In the genomic region with DNA sequence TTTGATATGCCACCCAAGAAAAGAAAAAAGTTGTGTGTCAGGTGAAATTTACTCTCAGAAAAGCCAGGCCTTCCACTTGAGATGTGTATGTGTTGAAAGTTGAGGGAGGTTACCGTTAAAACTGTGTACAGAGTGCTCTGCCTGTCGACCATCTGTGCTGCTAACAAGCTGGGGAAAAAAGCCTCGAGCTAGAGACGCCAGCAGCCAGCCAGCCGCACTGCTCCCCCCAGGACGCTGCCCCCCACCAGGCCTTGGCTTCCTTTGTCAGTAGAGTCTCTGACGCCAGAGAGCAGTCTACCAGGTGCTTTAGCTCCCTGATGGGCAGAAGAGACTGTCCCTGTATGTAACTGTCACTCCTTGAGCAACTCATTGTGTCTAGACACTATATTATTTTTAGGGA, we compare ENCODE assay signal across 10 mouse cellular contexts. TPM values are rescaled to one million over a fixed set of nuclear protein-coding genes. Genes with fewer than 3 reads are reported as not detected.
DNase-seq lines count a peak whose midpoint lies in the region; ATAC-seq lines count a peak whose summit lies in the region.
"Had no signal": no experiment of that assay in that cellular context is flagged by ENCODE, and none has a peak within 500 bp of the region (broad histone marks: within the 10 kb centered on the region; RNA-seq: fewer than 3 reads in every experiment).

No protein-coding gene starts in this region.

- intact Hi-C loops in heart, postnatal 10 days (cut with DNase I) = no loop called here

- H3K27ac ChIP-seq in hindbrain, embryonic 16.5 days (ENCODE audit: low read depth, low read length) = no peak overlapping the region
- H3K27ac ChIP-seq in heart, embryonic 12.5 days (ENCODE audit: poor library complexity, severe bottlenecking) = no peak overlapping the region

- H3K4me3 ChIP-seq in hindbrain, embryonic 16.5 days (ENCODE audit: low read length) = no peak overlapping the region
- H3K4me3 ChIP-seq in heart, embryonic 12.5 days = no peak overlapping the region

- no peaks in the 10 kb centered on the region for H3K9me3 ChIP-seq in hindbrain, embryonic 16.5 days (ENCODE audit: control insufficient read depth, low read length)
- no peaks in the 10 kb centered on the region for H3K9me3 ChIP-seq in heart, embryonic 12.5 days (replicated peaks)

- H3K36me3 ChIP-seq in hindbrain, embryonic 16.5 days (ENCODE audit: control insufficient read depth, insufficient read depth, low read length) = peaks cover 15% of the 10 kb centered on the region
- peaks cover 22% of the 10 kb centered on the region for H3K36me3 ChIP-seq in heart, embryonic 12.5 days

- no peak overlapping the region for H3K4me2 ChIP-seq in hindbrain, embryonic 16.5 days (ENCODE audit: low read length)
- no peak overlapping the region for H3K4me2 ChIP-seq in heart, embryonic 12.5 days

- H3K27me3 ChIP-seq in hindbrain, embryonic 16.5 days (replicated peaks; ENCODE audit: control insufficient read depth, insufficient read depth, low read length) = no peaks in the 10 kb centered on the region
- H3K27me3 ChIP-seq in heart, embryonic 12.5 days (replicated peaks) = no peaks in the 10 kb centered on the region

- no peak overlapping the region for H3K9ac ChIP-seq in hindbrain, embryonic 16.5 days (ENCODE audit: low read depth, low read length)
- H3K9ac ChIP-seq in heart, embryonic 12.5 days = no peak overlapping the region

- peak; percentile 6 for DNase-seq in embryo, embryonic 10 days (ENCODE audit: low spot score)
- DNase-seq in embryo, embryonic 10.5 days (ENCODE audit: low spot score) = no peak
- DNase-seq in cerebellum, postnatal 25 days = peak; percentile 66 to 82
- DNase-seq in right cerebral cortex, postnatal 4 days = peak; percentile 37
- no peak for DNase-seq in kidney, postnatal 25 days
- DNase-seq in heart, postnatal 10 days = no peak
- DNase-seq: kidney, adult 2 months; lung, adult 2 months had no signal

- WGBS in hindbrain, embryonic 16.5 days = 7% methylated on average over 7 of the region's 7 CpGs
- WGBS in heart, embryonic 12.5 days = 24% methylated on average over 7 of the region's 7 CpGs

- H3K4me1 ChIP-seq in hindbrain, embryonic 16.5 days (ENCODE audit: control insufficient read depth, insufficient read depth, low read depth, low read length) = peaks cover 10% of the 10 kb centered on the region
- no peaks in the 10 kb centered on the region for H3K4me1 ChIP-seq in heart, embryonic 12.5 days (replicated peaks)

- peak; percentile 37; the same call in 1 of the 2 replicates for ATAC-seq in hindbrain, embryonic 16.5 days
- no peak for ATAC-seq in heart, embryonic 12.5 days (ENCODE audit: insufficient number of reproducible peaks, low FRiP score)

RNA-seq across cellular contexts. Expression of a gene that starts 48.9 kb away (rescaled TPM):
- polyA plus RNA-seq in hindbrain, embryonic 16.5 days (2015; fragmentation: Nextera tagmentation; extraction: Ambion mirVana) = 18.8 and 21.4 TPM in 2 replicates
- polyA plus RNA-seq in heart, embryonic 12.5 days (2016; fragmentation: Nextera tagmentation; extraction: Ambion mirVana) = 11.9 and 15.1 TPM in 2 replicates
- total RNA-seq in heart, postnatal 10 days (2021) = 10 to 100 TPM; 20.2 to 25.8 TPM

RNA-seq across cellular contexts. Expression of a gene that starts 56.0 kb away (rescaled TPM):
- polyA plus RNA-seq in hindbrain, embryonic 16.5 days (2015; fragmentation: Nextera tagmentation; extraction: Ambion mirVana) = 13.0 and 13.1 TPM in 2 replicates
- polyA plus RNA-seq in heart, embryonic 12.5 days (2016; fragmentation: Nextera tagmentation; extraction: Ambion mirVana) = 5.9 and 6.2 TPM in 2 replicates
- total RNA-seq in heart, postnatal 10 days (2021) = under 1 TPM; 0.43 to 0.79 TPM

Comparison
In these comparisons a context has a peak if more than half of its experiments do, and no peak if none do; other contexts are left out.
1. DNase-seq: peak in embryo, embryonic 10 days (single experiment), cerebellum, postnatal 25 days (2 of 2) and right cerebral cortex, postnatal 4 days (single experiment); none in embryo, embryonic 10.5 days (single experiment), kidney, postnatal 25 days (0 of 2) and heart, postnatal 10 days (0 of 2).